Mouse (Mus musculus): Measurements from ENCODE around the gene Ntsr1. TPM values are rescaled to one million over a fixed set of nuclear protein-coding genes. Genes with fewer than 3 reads are reported as not detected.

Gene Ntsr1
- polyA plus RNA-seq, 1 experiment from 2014 or later: 1.9 TPM

- no peak overlapping the region for H3K4me3 ChIP-seq (ENCODE audit: low read length)
- peaks cover 41% of the 10 kb centered on the region for H3K27me3 ChIP-seq (ENCODE audit: control insufficient read depth, insufficient read depth, low read length)
Observed at GRCm38 (mm10) chr2:180495906-180496305, 3.9 kb upstream of the Ntsr1 start.

GRCm38 (mm10) chr2:180500726-180501125 is 950 bp downstream of the Ntsr1 start:
- no peak overlapping the region for H3K4me2 ChIP-seq (ENCODE audit: low read depth, low read length)
- H3K9ac ChIP-seq (ENCODE audit: low read length): no peak overlapping the region
- ATAC-seq (replicated peaks; ENCODE audit: extremely low read depth, insufficient read depth, low FRiP score): no peak
- no peaks in the 10 kb centered on the region for H3K9me3 ChIP-seq (replicated peaks; ENCODE audit: control insufficient read depth, low read length)
- H3K4me1 ChIP-seq (ENCODE audit: control insufficient read depth, insufficient read depth, low read length): peaks cover 3% of the 10 kb centered on the region; the same call in 1 of the 2 replicates
- 32% methylated on average over 13 of the region's 13 CpGs for WGBS
- no peak overlapping the region for H3K4me3 ChIP-seq (ENCODE audit: low read length)
- no peaks in the 10 kb centered on the region for H3K36me3 ChIP-seq (ENCODE audit: control insufficient read depth, insufficient read depth)
- no peak overlapping the region for H3K27ac ChIP-seq (ENCODE audit: low read length)
- peaks cover 45% of the 10 kb centered on the region for H3K27me3 ChIP-seq (ENCODE audit: control insufficient read depth, insufficient read depth, low read length)

More at GRCm38 (mm10) chr2:180495906-180496305, 3.9 kb upstream of the Ntsr1 start:
- Histone ChIP-seq H3K27ac (ENCODE audit: low read length) (no peak overlapping the region), H3K36me3 (ENCODE audit: control insufficient read depth, insufficient read depth) (no peaks in the 10 kb centered on the region), H3K9ac (ENCODE audit: low read length) (no peak overlapping the region), H3K9me3 (replicated peaks; ENCODE audit: control insufficient read depth, low read length) (no peaks in the 10 kb centered on the region), H3K4me2 (ENCODE audit: low read depth, low read length) (no peak overlapping the region), H3K4me1 (ENCODE audit: control insufficient read depth, insufficient read depth, low read length) (no peaks in the 10 kb centered on the region)
- WGBS: 57% methylated on average over 8 of the region's 8 CpGs
- ATAC-seq (replicated peaks; ENCODE audit: extremely low read depth, insufficient read depth, low FRiP score): no peak

DNA sequence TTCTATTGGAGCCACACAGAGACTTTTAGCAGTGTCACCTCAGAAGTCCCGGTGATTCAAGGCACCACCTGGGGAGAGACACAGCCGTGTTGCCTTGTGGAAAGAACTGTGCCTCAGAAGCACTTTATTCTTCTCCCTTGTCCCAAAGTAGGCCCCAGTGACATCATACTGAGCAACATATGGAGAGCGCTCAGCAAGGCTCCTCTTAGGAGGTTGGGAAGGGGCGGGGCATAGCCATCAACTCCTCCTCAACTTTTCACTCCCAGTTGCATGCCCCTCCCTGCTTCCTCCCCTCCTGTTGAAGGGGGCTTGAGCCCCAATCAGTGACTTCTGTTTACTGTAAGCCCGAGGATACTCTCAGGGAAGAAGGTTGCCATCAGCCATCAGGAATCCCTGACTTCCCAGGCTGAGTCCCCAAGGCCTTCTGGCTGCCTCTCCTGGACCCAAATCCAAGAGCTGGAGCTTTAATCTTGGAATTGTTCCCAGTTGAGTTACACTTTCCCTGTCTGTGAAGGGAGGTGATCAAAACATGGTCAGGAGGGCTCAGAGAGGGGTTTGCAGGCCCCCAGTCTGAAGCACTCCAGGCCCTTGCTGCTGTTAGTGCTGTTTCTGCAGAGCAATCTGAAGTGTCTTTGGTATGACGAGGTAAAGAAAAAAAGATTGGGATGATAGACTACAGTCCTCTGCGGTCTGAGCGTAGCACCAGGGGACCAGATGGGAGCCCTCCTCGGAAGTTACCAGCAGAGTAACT is 1.6 kb downstream of the Ntsr1 start:
- Histone ChIP-seq H3K4me2 (ENCODE audit: low read depth, low read length) (no peak overlapping the region), H3K36me3 (ENCODE audit: control insufficient read depth, insufficient read depth) (no peaks in the 10 kb centered on the region), H3K27me3 (ENCODE audit: control insufficient read depth, insufficient read depth, low read length) (peaks cover 45% of the 10 kb centered on the region), H3K4me3 (ENCODE audit: low read length) (no peak overlapping the region), H3K4me1 (ENCODE audit: control insufficient read depth, insufficient read depth, low read length) (peaks cover 3% of the 10 kb centered on the region; the same call in 1 of the 2 replicates), H3K27ac (ENCODE audit: low read length) (no peak overlapping the region), H3K9ac (ENCODE audit: low read length) (no peak overlapping the region), H3K9me3 (replicated peaks; ENCODE audit: control insufficient read depth, low read length) (no peaks in the 10 kb centered on the region)
- WGBS: 26% methylated on average over 9 of the region's 9 CpGs
- ATAC-seq (replicated peaks; ENCODE audit: extremely low read depth, insufficient read depth, low FRiP score): no peak

DNA sequence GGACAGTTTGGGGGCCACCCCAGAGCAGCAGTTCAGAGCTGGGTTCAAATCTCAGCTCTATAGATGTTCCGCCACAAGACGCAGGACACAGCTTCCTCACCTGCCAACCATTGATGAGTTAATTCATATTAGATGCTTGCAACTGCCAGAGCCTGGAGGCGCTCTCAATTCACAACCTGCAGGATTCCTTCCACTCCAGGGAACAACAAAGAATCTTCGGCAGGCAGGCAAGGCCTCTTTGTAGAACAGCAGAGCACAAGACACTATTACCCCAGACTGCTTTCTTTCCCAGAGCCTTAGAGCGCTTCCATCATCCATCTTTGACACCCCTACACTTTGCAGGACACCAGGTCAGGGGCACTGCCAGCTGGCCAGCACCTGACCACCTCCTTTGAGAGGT is 6.5 kb downstream of the Ntsr1 start:
- Histone ChIP-seq H3K36me3 (ENCODE audit: control insufficient read depth, insufficient read depth) (no peaks in the 10 kb centered on the region), H3K4me1 (ENCODE audit: control insufficient read depth, insufficient read depth, low read length) (peaks cover 2% of the 10 kb centered on the region; the same call in 1 of the 2 replicates), H3K4me3 (ENCODE audit: low read length) (no peak overlapping the region), H3K9ac (ENCODE audit: low read length) (no peak overlapping the region), H3K27me3 (ENCODE audit: control insufficient read depth, insufficient read depth, low read length) (peaks cover 5% of the 10 kb centered on the region), H3K27ac (ENCODE audit: low read length) (no peak overlapping the region), H3K4me2 (ENCODE audit: low read depth, low read length) (no peak overlapping the region), H3K9me3 (replicated peaks; ENCODE audit: control insufficient read depth, low read length) (no peaks in the 10 kb centered on the region)
- no peak for ATAC-seq (replicated peaks; ENCODE audit: extremely low read depth, insufficient read depth, low FRiP score)
- WGBS: 75% methylated on average over 5 of the region's 5 CpGs

GRCm38 (mm10) chr2:180508455-180509115 is 8.8 kb downstream of the Ntsr1 start:
- WGBS: 66% methylated on average over 14 of the region's 14 CpGs

DNA sequence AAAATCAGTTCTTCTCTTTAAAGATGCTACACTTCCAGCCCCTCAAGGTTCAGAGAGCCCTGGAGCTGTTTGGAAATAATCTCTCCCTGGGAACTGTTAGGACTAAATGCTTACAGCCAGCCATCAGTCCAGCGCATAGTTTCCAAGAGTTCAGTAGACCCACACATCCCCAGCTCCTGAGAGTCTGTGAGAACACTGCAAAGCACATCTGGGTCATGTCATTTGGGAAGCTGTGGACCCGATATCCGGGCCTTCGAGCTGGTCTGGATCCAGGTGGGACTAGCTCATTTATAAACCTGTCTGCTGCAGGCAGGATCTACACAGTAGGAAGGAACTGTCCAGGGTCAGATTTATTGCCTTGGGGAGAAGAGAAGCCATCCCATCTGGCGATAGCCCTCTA is 11.1 kb downstream of the Ntsr1 start:
- WGBS: 66% methylated on average over 5 of the region's 5 CpGs
- ATAC-seq (replicated peaks; ENCODE audit: extremely low read depth, insufficient read depth, low FRiP score): no peak
- no peak overlapping the region for H3K27ac ChIP-seq (ENCODE audit: low read length)
- H3K4me1 ChIP-seq (ENCODE audit: control insufficient read depth, insufficient read depth, low read length): peaks cover 7% of the 10 kb centered on the region; the same call in 1 of the 2 replicates
- H3K27me3 ChIP-seq (ENCODE audit: control insufficient read depth, insufficient read depth, low read length): no peaks in the 10 kb centered on the region
- H3K9me3 ChIP-seq (replicated peaks; ENCODE audit: control insufficient read depth, low read length): no peaks in the 10 kb centered on the region
- no peak overlapping the region for H3K9ac ChIP-seq (ENCODE audit: low read length)
- no peak overlapping the region for H3K4me2 ChIP-seq (ENCODE audit: low read depth, low read length)
- H3K4me3 ChIP-seq (ENCODE audit: low read length): no peak overlapping the region
- no peaks in the 10 kb centered on the region for H3K36me3 ChIP-seq (ENCODE audit: control insufficient read depth, insufficient read depth)

More at GRCm38 (mm10) chr2:180508455-180509115, 8.8 kb downstream of the Ntsr1 start:
- no peak overlapping the region for H3K27ac ChIP-seq (ENCODE audit: low read length)
- H3K9me3 ChIP-seq (replicated peaks; ENCODE audit: control insufficient read depth, low read length): no peaks in the 10 kb centered on the region
- H3K4me1 ChIP-seq (ENCODE audit: control insufficient read depth, insufficient read depth, low read length): peaks cover 7% of the 10 kb centered on the region; the same call in 1 of the 2 replicates
- no peak for ATAC-seq (replicated peaks; ENCODE audit: extremely low read depth, insufficient read depth, low FRiP score)
- H3K4me2 ChIP-seq (ENCODE audit: low read depth, low read length): no peak overlapping the region
- H3K36me3 ChIP-seq (ENCODE audit: control insufficient read depth, insufficient read depth): no peaks in the 10 kb centered on the region
- H3K27me3 ChIP-seq (ENCODE audit: control insufficient read depth, insufficient read depth, low read length): no peaks in the 10 kb centered on the region
- no peak overlapping the region for H3K9ac ChIP-seq (ENCODE audit: low read length)
- no peak overlapping the region for H3K4me3 ChIP-seq (ENCODE audit: low read length)

DNA sequence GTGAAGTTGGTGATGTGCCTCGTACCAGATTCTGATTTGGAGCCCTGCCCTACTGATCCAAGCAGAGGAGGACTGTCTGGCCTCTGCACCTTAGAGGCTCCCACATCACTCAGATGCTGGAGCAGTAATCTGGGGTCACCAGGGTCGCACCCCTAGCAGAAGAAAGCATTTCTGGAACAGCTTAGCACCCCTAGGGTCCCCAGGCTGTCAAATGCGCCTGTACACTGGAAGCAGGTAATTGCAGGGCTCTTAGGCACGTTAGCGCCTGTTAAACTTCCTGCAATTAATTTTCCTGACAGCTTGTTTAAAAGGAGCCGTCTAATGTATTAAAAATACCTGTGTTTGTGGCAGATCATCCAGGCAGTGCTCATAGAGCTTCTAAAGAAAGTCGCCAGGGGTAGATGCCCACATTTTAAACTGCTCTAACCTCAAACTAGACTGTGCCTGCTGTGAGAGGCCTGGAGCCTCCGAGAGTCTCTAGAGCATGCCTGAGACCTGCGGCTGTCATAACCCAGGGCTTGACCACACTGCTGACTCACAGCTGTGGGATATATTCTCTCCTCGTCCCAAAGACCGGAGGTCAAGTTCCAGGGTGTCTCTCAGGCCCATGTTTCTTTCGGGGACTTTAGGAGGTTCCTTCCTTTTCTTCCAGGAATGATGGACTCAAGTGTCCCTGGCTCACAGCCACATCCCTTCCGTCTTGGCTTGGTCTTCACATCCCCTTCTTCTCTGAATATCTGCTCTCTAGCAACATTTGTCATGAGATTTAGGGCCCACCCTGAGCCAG is 12.3 kb downstream of the Ntsr1 start:
- no peak for ATAC-seq (replicated peaks; ENCODE audit: extremely low read depth, insufficient read depth, low FRiP score)
- Histone ChIP-seq H3K27ac (ENCODE audit: low read length) (no peak overlapping the region), H3K9ac (ENCODE audit: low read length) (no peak overlapping the region), H3K27me3 (ENCODE audit: control insufficient read depth, insufficient read depth, low read length) (no peaks in the 10 kb centered on the region), H3K4me3 (ENCODE audit: low read length) (no peak overlapping the region), H3K4me2 (ENCODE audit: low read depth, low read length) (no peak overlapping the region), H3K9me3 (replicated peaks; ENCODE audit: control insufficient read depth, low read length) (no peaks in the 10 kb centered on the region), H3K4me1 (ENCODE audit: control insufficient read depth, insufficient read depth, low read length) (peaks cover 7% of the 10 kb centered on the region; the same call in 1 of the 2 replicates), H3K36me3 (ENCODE audit: control insufficient read depth, insufficient read depth) (no peaks in the 10 kb centered on the region)
- 54% methylated on average over 13 of the region's 13 CpGs for WGBS

DNA sequence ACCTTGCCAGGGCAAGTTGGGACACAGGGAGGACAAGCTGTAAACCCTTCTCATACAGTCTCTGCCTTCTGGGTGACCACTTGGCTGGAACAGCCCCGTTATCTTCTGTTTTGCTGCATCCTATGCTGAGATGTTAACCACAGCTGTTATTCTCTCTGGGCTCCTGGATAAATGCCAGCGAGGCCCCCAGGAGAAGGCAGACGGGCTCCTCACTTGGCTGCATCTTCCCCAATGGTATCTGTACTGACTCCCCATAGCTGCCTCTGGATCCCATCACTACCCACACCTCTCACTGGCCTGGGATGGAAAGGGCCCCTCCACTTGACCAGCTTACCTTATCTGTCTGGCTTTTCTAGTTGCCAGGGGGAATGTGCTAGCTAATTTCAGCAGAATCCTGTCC is 13.2 kb downstream of the Ntsr1 start:
- H3K27ac ChIP-seq (ENCODE audit: low read length): no peak overlapping the region
- no peak; the same call in 1 of the 2 replicates for ATAC-seq (replicated peaks; ENCODE audit: extremely low read depth, insufficient read depth, low FRiP score)
- no peaks in the 10 kb centered on the region for H3K9me3 ChIP-seq (replicated peaks; ENCODE audit: control insufficient read depth, low read length)
- no peak overlapping the region for H3K4me3 ChIP-seq (ENCODE audit: low read length)
- WGBS: 23% methylated on average over 3 of the region's 3 CpGs
- no peak overlapping the region for H3K4me2 ChIP-seq (ENCODE audit: low read depth, low read length)
- H3K27me3 ChIP-seq (ENCODE audit: control insufficient read depth, insufficient read depth, low read length): no peaks in the 10 kb centered on the region
- H3K4me1 ChIP-seq (ENCODE audit: control insufficient read depth, insufficient read depth, low read length): peaks cover 7% of the 10 kb centered on the region; the same call in 1 of the 2 replicates
- no peaks in the 10 kb centered on the region for H3K36me3 ChIP-seq (ENCODE audit: control insufficient read depth, insufficient read depth)
- no peak overlapping the region for H3K9ac ChIP-seq (ENCODE audit: low read length)
